Mouse (Mus musculus) embryonic facial prominence, embryonic 11.5 days (tissue): ENCODE measurements around the gene 4933427D14Rik. TPM values are rescaled to one million over a fixed set of nuclear protein-coding genes. Genes with fewer than 3 reads are reported as not detected.
A peak's percentile ranks its signal among the peaks of the same experiment; 100 is the strongest.

Source experiments
- ATAC-seq: fragments of 200-750 bp; cut with Nextera tagmentation; replicated peaks from 2 replicates; pipeline ENCODE4 v1.8.0; 2017; ENCODE audit warnings: low read depth; ENCODE audit not compliant: insufficient number of reproducible peaks, low FRiP score, low TSS enrichment
- DNase-seq: peaks from one replicate; pipeline ENCODE4 v3.0.0-alpha.2; 2015; ENCODE audit warnings: low spot score
- H3K27ac ChIP-seq: fragments of 300-500 bp; sonication (generic); replicated peaks from 2 replicates; pipeline ENCODE4 v1.5.1; 2014; ENCODE audit warnings: mild to moderate bottlenecking, low read depth, low read length, control low read depth
- H3K27me3 ChIP-seq: fragments of 300-500 bp; sonication (generic); 2 replicates; pipeline ENCODE4 v1.6.1; 2014; ENCODE audit warnings: mild to moderate bottlenecking, low read length, moderate library complexity, mixed read lengths; ENCODE audit not compliant: control insufficient read depth, insufficient read depth
- H3K36me3 ChIP-seq: fragments of 300-500 bp; sonication (generic); replicated peaks from 2 replicates; pipeline ENCODE4 v1.6.1; 2014; ENCODE audit warnings: low read depth, mild to moderate bottlenecking, low read length, moderate library complexity, mixed read lengths; ENCODE audit not compliant: control insufficient read depth, insufficient read depth
- H3K4me1 ChIP-seq: fragments of 300-500 bp; sonication (generic); 2 replicates; pipeline ENCODE4 v1.6.1; 2014; ENCODE audit warnings: low read length, mixed read lengths; ENCODE audit not compliant: control insufficient read depth, insufficient read depth
- H3K4me2 ChIP-seq: fragments of 300-500 bp; sonication (generic); 2 replicates; pipeline ENCODE4 v1.6.1; 2014; ENCODE audit warnings: low read depth, mild to moderate bottlenecking, control low read depth, low read length, moderate library complexity
- H3K4me3 ChIP-seq: fragments of 300-500 bp; sonication (generic); 2 replicates; pipeline ENCODE4 v1.5.1; 2014; ENCODE audit warnings: low read depth, low read length, control low read depth
- H3K9ac ChIP-seq: fragments of 300-500 bp; sonication (generic); replicated peaks from 2 replicates; pipeline ENCODE4 v1.6.1; 2014; ENCODE audit warnings: mild to moderate bottlenecking, control low read depth, low read length
- H3K9me3 ChIP-seq: fragments of 300-500 bp; sonication (generic); replicated peaks from 2 replicates; pipeline ENCODE4 v1.6.1; 2016; ENCODE audit warnings: mild to moderate bottlenecking, low read length, inconsistent platforms, mixed read lengths; ENCODE audit not compliant: control insufficient read depth
- WGBS: fragments of 180-500 bp; shearing (Covaris S2); extraction: QIAGEN DNeasy Blood & Tissue Kit; methylation state at CpG from one replicate; pipeline ENCODE4 v1.1.7; 2014; 5-methylcytosine and 5-hydroxymethylcytosine counted together
- polyA plus RNA-seq: library from polyadenylated mRNA; unstranded; fragments of >200 nt; fragmentation: Nextera tagmentation; extraction: Ambion mirVana; gene quantifications from 2 replicates; pipeline ENCODE4 v1.2.1, GENCODE M21; 2014

4933427D14Rik gene
- polyA plus RNA-seq, 1 experiment from 2014 or later, result 14.9 TPM

GRCm38 (mm10) chr11:72134536-72135382, 72.5 kb downstream of the 4933427D14Rik start:
- no peaks in the 10 kb centered on the region for H3K4me1 ChIP-seq
- no peaks in the 10 kb centered on the region for H3K36me3 ChIP-seq
- 0 out of 2 replicates have a peak, but pooled peaks have one; percentile 19 for ATAC-seq
- no peak overlapping the region for H3K9ac ChIP-seq
- H3K9me3 ChIP-seq, result no peaks in the 10 kb centered on the region
- no peak overlapping the region for H3K27ac ChIP-seq
- DNase-seq, result no peak
- WGBS, result 14% methylated on average over 24 of the region's 24 CpGs
- H3K4me2 ChIP-seq, result peak overlapping the region; percentile 99
- H3K27me3 ChIP-seq, result peaks cover 33% of the 10 kb centered on the region
- peak overlapping the region; percentile 66 for H3K4me3 ChIP-seq

DNA sequence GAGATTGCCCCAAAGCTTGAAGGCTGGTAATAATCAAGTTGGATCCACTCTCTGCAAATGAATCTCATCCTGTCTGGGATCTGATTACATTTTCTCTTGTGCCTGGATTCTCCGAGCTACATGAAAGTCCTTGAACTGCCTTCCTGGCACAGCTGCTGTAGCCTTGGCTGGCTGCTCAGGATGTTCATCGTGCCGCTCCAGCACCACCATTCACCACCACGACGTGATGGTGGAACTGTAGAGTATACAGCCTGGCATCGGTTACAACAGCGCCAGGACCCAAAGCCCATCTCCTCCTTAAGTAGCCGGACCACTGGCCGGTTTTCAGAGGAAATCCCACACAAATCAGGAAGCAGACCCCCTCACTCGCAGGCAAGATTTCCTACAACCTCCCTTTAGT, 74.2 kb downstream of the 4933427D14Rik start:
- DNase-seq (peak; percentile 38), ATAC-seq (no peak)
- no peak overlapping the region for H3K4me2 ChIP-seq
- no peaks in the 10 kb centered on the region for H3K9me3 ChIP-seq
- no peak overlapping the region for H3K4me3 ChIP-seq
- H3K4me1 ChIP-seq, result no peaks in the 10 kb centered on the region
- no peak overlapping the region for H3K27ac ChIP-seq
- no peaks in the 10 kb centered on the region for H3K36me3 ChIP-seq
- H3K9ac ChIP-seq, result no peak overlapping the region
- peaks cover 33% of the 10 kb centered on the region for H3K27me3 ChIP-seq
- WGBS, result 69% methylated on average over 10 of the region's 10 CpGs

- ATAC-seq, result no peak
- no peaks in the 10 kb centered on the region for H3K36me3 ChIP-seq
- no peak overlapping the region for H3K27ac ChIP-seq
- H3K9me3 ChIP-seq, result no peaks in the 10 kb centered on the region
- DNase-seq, result no peak
- 26% methylated on average over 3 of the region's 3 CpGs for WGBS
- H3K4me1 ChIP-seq, result no peaks in the 10 kb centered on the region
- H3K27me3 ChIP-seq, result peaks cover 31% of the 10 kb centered on the region
- no peak overlapping the region for H3K4me3 ChIP-seq
- no peak overlapping the region for H3K4me2 ChIP-seq
- H3K9ac ChIP-seq, result no peak overlapping the region
Measured at GRCm38 (mm10) chr11:72132266-72132665, 75.0 kb downstream of the 4933427D14Rik start.

DNA sequence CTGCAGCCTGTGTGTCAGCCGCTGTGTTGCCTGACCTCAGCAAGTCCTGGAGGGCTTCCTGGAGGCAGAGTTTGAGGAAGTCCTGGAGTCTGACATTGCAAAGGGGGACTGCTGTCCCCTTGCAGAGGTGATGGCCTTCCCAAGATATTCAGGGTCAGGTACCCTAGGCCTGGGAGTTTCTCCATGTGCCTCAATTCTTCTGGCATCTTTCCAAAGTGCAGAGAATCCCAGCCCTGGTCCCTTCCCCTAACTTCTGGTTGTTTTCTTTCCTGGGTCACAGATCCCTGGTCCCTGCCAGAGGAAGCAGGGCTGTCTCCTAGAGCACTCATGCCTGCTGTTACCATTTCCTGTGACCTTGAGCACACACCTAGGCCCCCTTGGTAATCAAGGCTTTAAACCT, 75.6 kb downstream of the 4933427D14Rik start:
- no peak for ATAC-seq
- no peak overlapping the region for H3K9ac ChIP-seq
- no peaks in the 10 kb centered on the region for H3K9me3 ChIP-seq
- H3K4me3 ChIP-seq, result no peak overlapping the region
- no peaks in the 10 kb centered on the region for H3K36me3 ChIP-seq
- no peak for DNase-seq
- H3K27me3 ChIP-seq, result peaks cover 26% of the 10 kb centered on the region
- 88% methylated on average over 1 of the region's 1 CpGs for WGBS
- H3K27ac ChIP-seq, result no peak overlapping the region
- no peaks in the 10 kb centered on the region for H3K4me1 ChIP-seq
- no peak overlapping the region for H3K4me2 ChIP-seq

DNA sequence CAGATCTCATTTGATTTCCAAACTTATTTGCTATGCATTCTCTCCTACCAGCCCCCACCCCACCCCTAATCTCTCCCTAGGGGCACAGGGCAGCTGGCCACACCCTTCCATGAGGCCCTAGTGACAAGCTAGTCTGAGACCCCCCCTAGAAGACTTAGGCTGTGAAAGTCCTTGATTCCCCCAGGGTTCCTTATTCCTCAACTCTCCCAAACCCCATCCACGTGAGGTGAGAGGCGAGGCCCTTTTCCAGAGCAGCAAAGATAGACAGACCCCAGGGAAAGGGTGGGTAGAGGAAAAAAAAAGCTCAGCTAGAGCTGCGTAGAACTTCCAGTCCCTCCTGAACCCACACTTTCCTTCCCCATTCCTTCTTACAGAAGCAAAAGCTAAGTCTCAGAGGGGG, 76.4 kb downstream of the 4933427D14Rik start:
- ATAC-seq, result no peak
- no peak overlapping the region for H3K4me2 ChIP-seq
- no peak for DNase-seq
- no peaks in the 10 kb centered on the region for H3K4me1 ChIP-seq
- H3K9me3 ChIP-seq, result no peaks in the 10 kb centered on the region
- H3K36me3 ChIP-seq, result no peaks in the 10 kb centered on the region
- WGBS, result 75% methylated on average over 3 of the region's 3 CpGs
- H3K4me3 ChIP-seq, result no peak overlapping the region
- H3K27ac ChIP-seq, result no peak overlapping the region
- H3K27me3 ChIP-seq, result peaks cover 18% of the 10 kb centered on the region
- H3K9ac ChIP-seq, result no peak overlapping the region

DNA sequence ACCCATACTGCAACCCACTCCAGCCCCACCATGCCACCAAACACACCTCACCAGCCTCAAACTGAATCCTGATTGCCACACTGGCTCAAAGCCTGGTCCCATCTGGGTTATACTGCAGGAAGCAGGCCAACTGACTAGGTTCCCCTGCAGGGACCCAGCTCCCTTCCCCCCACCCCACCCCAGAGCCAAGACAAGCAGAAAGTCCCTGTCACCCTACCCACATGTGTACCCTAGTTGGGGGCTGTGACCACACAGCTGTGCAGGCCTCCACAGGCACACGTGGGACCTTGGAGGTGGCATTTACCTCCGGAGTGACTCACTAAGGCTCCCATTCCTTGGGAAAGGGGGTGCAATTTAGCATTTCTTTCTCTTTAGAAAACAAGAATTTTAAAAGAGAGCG, 76.8 kb downstream of the 4933427D14Rik start:
- Histone ChIP-seq H3K27me3 (peaks cover 15% of the 10 kb centered on the region), H3K9me3 (no peaks in the 10 kb centered on the region), H3K36me3 (no peaks in the 10 kb centered on the region), H3K9ac (no peak overlapping the region), H3K4me2 (no peak overlapping the region), H3K4me1 (no peaks in the 10 kb centered on the region), H3K27ac (no peak overlapping the region), H3K4me3 (no peak overlapping the region)
- WGBS, result 66% methylated on average over 3 of the region's 3 CpGs
- DNase-seq (no peak), ATAC-seq (no peak)

DNA sequence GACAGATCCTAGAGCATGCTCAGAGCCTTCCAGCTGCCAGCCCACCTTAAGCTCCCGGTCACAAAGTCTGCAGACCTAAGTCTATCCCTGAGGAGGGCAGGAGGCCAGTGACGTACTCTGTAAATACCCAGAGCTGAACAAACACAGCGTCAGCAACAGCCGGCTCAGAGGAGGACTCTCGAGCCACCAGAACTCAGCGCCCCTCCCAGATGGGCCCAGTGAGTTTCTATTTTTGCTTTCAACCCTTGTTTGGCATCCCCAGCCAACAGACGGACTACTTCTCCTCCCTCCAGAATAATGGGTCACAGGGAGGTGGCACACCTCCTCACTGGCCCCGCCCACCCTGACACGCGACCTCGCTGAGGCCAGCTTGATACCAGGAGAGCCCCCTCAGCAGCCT, 77.2 kb downstream of the 4933427D14Rik start:
- DNase-seq, result no peak
- no peaks in the 10 kb centered on the region for H3K9me3 ChIP-seq
- H3K9ac ChIP-seq, result no peak overlapping the region
- 9% methylated on average over 11 of the region's 11 CpGs for WGBS
- no peak overlapping the region for H3K4me3 ChIP-seq
- peaks cover 11% of the 10 kb centered on the region for H3K27me3 ChIP-seq
- H3K4me1 ChIP-seq, result no peaks in the 10 kb centered on the region
- ATAC-seq, result no peak
- H3K27ac ChIP-seq, result no peak overlapping the region
- no peak overlapping the region for H3K4me2 ChIP-seq
- H3K36me3 ChIP-seq, result no peaks in the 10 kb centered on the region

DNA sequence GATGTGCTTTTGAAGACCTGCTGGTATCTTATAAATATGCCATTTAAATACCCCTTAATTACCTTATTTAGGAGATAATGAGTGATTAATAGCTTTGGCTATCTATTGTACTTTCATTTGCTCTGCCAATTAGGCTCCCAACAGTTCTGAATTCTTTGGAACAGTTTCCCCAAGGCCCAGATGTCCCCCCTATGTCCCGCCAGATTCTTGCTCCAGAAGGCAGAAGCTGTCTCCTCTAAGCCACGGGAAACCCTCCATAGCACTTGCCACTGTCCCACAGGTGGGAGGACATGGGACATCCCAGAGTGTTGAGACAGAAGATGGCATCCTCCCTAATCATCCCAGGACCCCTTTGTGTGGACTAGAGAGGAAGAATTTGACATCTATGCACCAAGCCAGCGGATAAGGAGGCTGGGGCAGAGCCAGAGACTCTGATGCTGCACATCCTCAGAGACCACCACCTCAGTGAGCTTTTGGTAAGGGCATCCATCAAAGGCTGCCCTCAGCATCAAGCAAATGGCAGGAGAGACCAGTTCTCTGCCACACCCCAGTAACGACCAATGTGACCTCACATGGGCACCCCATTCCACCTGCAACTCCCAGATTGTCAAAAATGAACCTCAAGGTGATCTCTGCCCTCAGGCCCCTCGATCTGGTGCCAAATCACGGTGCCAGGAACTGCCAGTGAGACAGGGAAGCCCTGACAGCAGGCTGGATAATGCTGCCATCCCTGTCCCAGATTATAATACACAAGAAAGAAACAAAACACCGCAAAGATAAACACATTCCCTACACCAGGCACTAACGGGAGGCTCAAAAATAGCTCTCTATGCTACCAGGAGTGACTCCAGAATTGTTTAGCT, 78.0 kb downstream of the 4933427D14Rik start:
- ATAC-seq (no peak), DNase-seq (no peak)
- WGBS, result 69% methylated on average over 8 of the region's 8 CpGs
- Histone ChIP-seq H3K36me3 (no peaks in the 10 kb centered on the region), H3K9ac (no peak overlapping the region), H3K4me2 (no peak overlapping the region), H3K9me3 (no peaks in the 10 kb centered on the region), H3K4me1 (no peaks in the 10 kb centered on the region), H3K27me3 (peaks cover 5% of the 10 kb centered on the region), H3K4me3 (no peak overlapping the region), H3K27ac (no peak overlapping the region)
